Mouse (Mus musculus) CH12.LX (cell line): ENCODE data around the gene Aldh1a7. TPM values are rescaled to one million over a fixed set of nuclear protein-coding genes. Genes with fewer than 3 reads are reported as not detected.

Experiments
- DNase-seq: peaks from one replicate; pipeline ENCODE4 v3.0.0-alpha.2; 2013; ENCODE audit errors: extremely low read depth
- H3K27ac ChIP-seq: 2 replicates; pipeline ENCODE4 v1.5.1; 2012; ENCODE audit warnings: low read depth, mild to moderate bottlenecking, control low read depth, moderate library complexity; ENCODE audit not compliant: insufficient read depth
- H3K27me3 ChIP-seq: replicated peaks from 2 replicates; pipeline ENCODE3; 2012; ENCODE audit warnings: inconsistent platforms
- H3K36me3 ChIP-seq, 2 experiments: replicated peaks in 1 of 2; 2 replicates each; pipeline versions ENCODE3 to v1.6.1; 2012; ENCODE audit warnings: inconsistent platforms in 1 of 2, low read length in 1 of 2, mild to moderate bottlenecking in 1 of 2, mixed read lengths in 1 of 2, moderate library complexity in 1 of 2; ENCODE audit not compliant: control insufficient read depth in 1 of 2, insufficient read depth in 1 of 2
- H3K4me1 ChIP-seq, 2 experiments: 2 replicates each; pipeline ENCODE4 v1.6.1; 2012; ENCODE audit warnings: inconsistent platforms in 1 of 2, moderate library complexity in 1 of 2; ENCODE audit not compliant: insufficient read depth in 2 of 2, control insufficient read depth in 1 of 2
- H3K4me2 ChIP-seq: 2 replicates; pipeline ENCODE4 v1.6.1; 2012; ENCODE audit warnings: low read depth, mild to moderate bottlenecking, control low read depth; ENCODE audit not compliant: poor library complexity, insufficient read depth, severe bottlenecking
- H3K4me3 ChIP-seq, 3 experiments: fragments of 150-350 bp in 1 of 3; sonication (generic) in 1 of 3; replicated peaks in 1 of 3; 2 replicates each; pipeline versions ENCODE3 to v1.5.1; 2011 to 2012; ENCODE audit warnings: low read depth in 2 of 3, low read length in 2 of 3, mild to moderate bottlenecking in 2 of 3, moderate library complexity in 2 of 3, control low read depth in 1 of 3, improper control_type of control experiment in 1 of 3, inconsistent platforms in 1 of 3, mixed read lengths in 1 of 3; ENCODE audit not compliant: poor library complexity in 1 of 3
- H3K79me2 ChIP-seq: replicated peaks from 2 replicates; pipeline ENCODE4 v1.6.1; 2012; ENCODE audit warnings: mild to moderate bottlenecking, moderate library complexity; ENCODE audit not compliant: control insufficient read depth, poor library complexity, insufficient read depth, severe bottlenecking; ENCODE audit errors: extremely low read depth
- H3K9ac ChIP-seq: 2 replicates; pipeline ENCODE4 v1.6.1; 2012; ENCODE audit warnings: low read depth, mild to moderate bottlenecking, control low read depth, moderate library complexity; ENCODE audit not compliant: insufficient read depth
- H3K9me3 ChIP-seq: replicated peaks from 2 replicates; pipeline ENCODE3; 2012; ENCODE audit warnings: low read length, inconsistent platforms, mixed read lengths
- CHD1 ChIP-seq: IDR thresholded peaks from 2 replicates; pipeline ENCODE4 v1.6.1; 2012; ENCODE audit warnings: low read depth, low read length, improper control_type of control experiment, inconsistent platforms
- CTCF ChIP-seq, 2 experiments: IDR thresholded peaks in 1 of 2; conservative IDR thresholded peaks in 1 of 2; 2 replicates each; pipeline ENCODE4 v1.5.1; 2011 to 2012; ENCODE audit warnings: low read depth in 2 of 2, low read length in 2 of 2, improper control_type of control experiment in 1 of 2, inconsistent platforms in 1 of 2, mild to moderate bottlenecking in 1 of 2, moderate library complexity in 1 of 2
- ELF1 ChIP-seq: IDR thresholded peaks from 2 replicates; pipeline ENCODE4 v1.6.1; 2014; ENCODE audit warnings: low read depth, mild to moderate bottlenecking, inconsistent platforms, low read length, improper control_type of control experiment
- GABPA ChIP-seq: IDR thresholded peaks from 2 replicates; pipeline ENCODE4 v1.6.1; 2012; ENCODE audit warnings: low read depth, low read length, improper control_type of control experiment, inconsistent platforms; ENCODE audit not compliant: insufficient replicate concordance
- JUN ChIP-seq: IDR thresholded peaks from 2 replicates; pipeline ENCODE4 v1.6.1; 2011; ENCODE audit warnings: low read depth, mild to moderate bottlenecking, low read length, improper control_type of control experiment, moderate library complexity; ENCODE audit not compliant: insufficient read depth
- KAT2A ChIP-seq: IDR thresholded peaks from 2 replicates; pipeline ENCODE4 v1.6.1; 2012; ENCODE audit warnings: low read length, improper control_type of control experiment, inconsistent platforms; ENCODE audit not compliant: insufficient replicate concordance
- MAFK ChIP-seq: IDR thresholded peaks from 2 replicates; pipeline ENCODE4 v1.6.1; 2011; ENCODE audit warnings: low read length, improper control_type of control experiment; ENCODE audit not compliant: insufficient replicate concordance
- MAX ChIP-seq: IDR thresholded peaks from 2 replicates; pipeline ENCODE4 v1.6.1; 2011; ENCODE audit warnings: low read length, improper control_type of control experiment
- MAZ ChIP-seq: IDR thresholded peaks from 2 replicates; pipeline ENCODE4 v1.6.1; 2012; ENCODE audit warnings: low read depth, mild to moderate bottlenecking, inconsistent platforms, low read length, improper control_type of control experiment, moderate library complexity
- MEF2A ChIP-seq: IDR thresholded peaks from 2 replicates; pipeline ENCODE4 v1.6.1; 2014; ENCODE audit warnings: low read depth, mild to moderate bottlenecking, inconsistent platforms, low read length, improper control_type of control experiment, borderline replicate concordance
- MYC ChIP-seq: IDR thresholded peaks from 2 replicates; pipeline ENCODE4 v1.6.1; 2011; ENCODE audit warnings: low read depth, mild to moderate bottlenecking, improper control_type of control experiment, low read length
- NRF1 ChIP-seq: IDR thresholded peaks from 2 replicates; pipeline ENCODE4 v1.6.1; 2014; ENCODE audit warnings: low read depth, mild to moderate bottlenecking, inconsistent platforms, low read length, improper control_type of control experiment, moderate library complexity
- RAD21 ChIP-seq: IDR thresholded peaks from 2 replicates; pipeline ENCODE4 v1.6.1; 2011; ENCODE audit warnings: low read depth, mild to moderate bottlenecking, low read length, improper control_type of control experiment, moderate library complexity
- RCOR1 ChIP-seq: conservative IDR thresholded peaks from 2 replicates; pipeline ENCODE4 v1.6.1; 2012; ENCODE audit warnings: low read depth, mild to moderate bottlenecking, inconsistent platforms, low read length, improper control_type of control experiment
- SMC3 ChIP-seq: IDR thresholded peaks from 2 replicates; pipeline ENCODE4 v1.6.1; 2011; ENCODE audit warnings: low read depth, low read length, improper control_type of control experiment
- TCF12 ChIP-seq: IDR thresholded peaks from 2 replicates; pipeline ENCODE4 v1.6.1; 2014; ENCODE audit warnings: low read depth, mild to moderate bottlenecking, inconsistent platforms, low read length, improper control_type of control experiment
- USF2 ChIP-seq: conservative IDR thresholded peaks from 2 replicates; pipeline ENCODE4 v1.6.1; 2011; ENCODE audit warnings: low read depth, low read length, improper control_type of control experiment
- ZC3H11A ChIP-seq: IDR thresholded peaks from 2 replicates; pipeline ENCODE4 v1.6.1; 2012; ENCODE audit warnings: low read depth, mild to moderate bottlenecking, inconsistent platforms, low read length, improper control_type of control experiment
- ZKSCAN1 ChIP-seq: IDR thresholded peaks from 2 replicates; pipeline ENCODE4 v1.6.1; 2012; ENCODE audit warnings: low read depth, inconsistent platforms, low read length, improper control_type of control experiment, borderline replicate concordance
- ZNF384 ChIP-seq: IDR thresholded peaks from 2 replicates; pipeline ENCODE4 v1.6.1; 2012; ENCODE audit warnings: low read depth, low read length, improper control_type of control experiment, inconsistent platforms
- dilution Hi-C: fragments of 300-500 bp; cut with MboI; formaldehyde crosslinking; loops from 2 replicates; pipeline ENCODE4 v1.14.3; 2020; ENCODE audit warnings: low sequenced_read_pairs; ENCODE audit not compliant: extremely low pct_unique_long_range_greater_than_20kb, extremely low pct_ligation_motif_present
- in situ Hi-C: fragments of 300-500 bp; cut with MboI; formaldehyde crosslinking; loops from 3 replicates; pipeline ENCODE4 v1.14.3; 2019; ENCODE audit warnings: low sequenced_read_pairs, low pct_ligation_motif_present, low pct_unique_long_range_greater_than_20kb, mixed read lengths
- polyA plus RNA-seq: library from polyadenylated mRNA; unstranded; fragments of >175 nt; gene quantifications from 2 replicates; pipeline ENCODE4 v1.2.1, GENCODE M21; 2012; ENCODE audit warnings: low read depth; ENCODE audit not compliant: insufficient read length
- total RNA-seq, 2 experiments: library from RNA; depleted of rRNA; stranded (reverse); fragments of 300-350 nt in 1 of 2; fragments of >200 nt in 1 of 2; gene quantifications; 2 replicates each; pipeline ENCODE4 v1.2.3; 2012 to 2014

The Aldh1a7 gene
- total and polyA plus RNA-seq, 3 experiments = 0.47 to 2.3 (median 1.2) TPM

DNA sequence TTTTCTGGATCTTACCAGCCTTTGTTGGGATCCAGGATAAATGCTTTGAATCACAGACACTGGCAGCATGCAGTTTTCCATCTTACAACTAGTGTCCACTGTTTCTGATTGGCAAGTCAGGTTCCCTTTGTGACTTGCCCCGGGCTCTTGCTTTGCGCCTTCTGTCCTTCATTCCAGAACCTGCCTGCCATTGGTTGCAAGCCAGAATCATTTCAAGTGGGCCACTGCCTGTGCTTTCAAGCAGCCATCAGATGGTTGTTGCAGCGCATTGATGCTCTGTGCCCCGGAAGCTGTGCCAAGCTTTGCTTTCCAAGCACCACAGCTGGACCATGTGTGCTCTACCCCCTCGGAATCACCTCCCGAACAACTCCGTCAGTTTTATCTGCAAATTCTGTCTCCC, 46.6 kb upstream of the Aldh1a7 start:
- H3K36me3 ChIP-seq = no peaks in the 10 kb centered on the region
- H3K27ac ChIP-seq = no peak overlapping the region
- no peak for TF ChIP-seq ELF1
- no peak for TF ChIP-seq GABPA
- no peak for TF ChIP-seq MAFK
- TF ChIP-seq JUN = no peak
- TF ChIP-seq MAZ = no peak
- no peak for TF ChIP-seq MAX
- TF ChIP-seq CHD1 = no peak
- TF ChIP-seq ZNF384 = no peak
- TF ChIP-seq USF2 = no peak
- TF ChIP-seq MEF2A = no peak
- no peak for TF ChIP-seq TCF12
- no peak for TF ChIP-seq NRF1
- no peak for TF ChIP-seq ZKSCAN1
- TF ChIP-seq KAT2A = no peak
- TF ChIP-seq, all 38 proteins: peak for 0
- H3K79me2 ChIP-seq = no peaks in the 10 kb centered on the region
- in situ Hi-C loops = loop anchor here (25.0 kb wide), 1 partner anchor 337 kb away; no protein-coding TSS in a partner anchor
- H3K9me3 ChIP-seq = no peaks in the 10 kb centered on the region
- no peak for DNase-seq
- dilution Hi-C loops = no loop called here
- no peak overlapping the region for H3K4me2 ChIP-seq
- H3K9ac ChIP-seq = no peak overlapping the region
- H3K4me3 ChIP-seq = no peak overlapping the region
- no peaks in the 10 kb centered on the region for H3K27me3 ChIP-seq
- peaks cover 0 to 16% of the 10 kb centered on the region in 2 experiments; a peak in 2 of 4 replicates for H3K4me1 ChIP-seq

DNA sequence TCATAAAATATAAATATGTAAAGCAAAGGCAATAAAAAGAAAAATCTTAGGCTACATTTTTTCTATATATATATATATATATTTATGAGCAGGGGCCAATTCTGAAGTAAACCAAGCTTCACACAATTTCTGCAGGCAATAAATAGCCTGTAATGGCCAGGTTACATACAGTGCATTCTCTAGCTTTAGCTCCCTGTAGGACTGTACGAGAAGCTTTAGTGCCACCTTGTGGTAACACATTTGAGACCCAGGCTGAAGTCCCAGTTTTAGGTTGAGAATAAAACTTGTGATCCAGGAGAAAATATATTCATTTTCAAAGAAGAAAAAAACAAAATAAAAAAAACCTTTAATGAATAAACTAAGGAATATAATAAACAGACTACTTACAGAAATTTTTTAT, 36.9 kb upstream of the Aldh1a7 start:
- in situ Hi-C loops = loop anchor here (25.0 kb wide), 1 partner anchor 327 kb away; no protein-coding TSS in a partner anchor
- peak; percentile 52 for DNase-seq

More for the DNA sequence above, 36.9 kb upstream of the Aldh1a7 start:
- no peaks in the 10 kb centered on the region for H3K79me2 ChIP-seq
- no peak overlapping the region for H3K9ac ChIP-seq
- no peaks in the 10 kb centered on the region for H3K4me1 ChIP-seq
- H3K4me2 ChIP-seq = no peak overlapping the region
- peak in 1 of 2 experiments; percentile 79; a peak in 2 of 4 replicates for TF ChIP-seq CTCF (conservative IDR thresholded peaks at IDR 0.05 in 1 of 2, IDR thresholded peaks at IDR 0.05 in 1 of 2; ENCODE audit: low read depth in 2 of 2, low read length in 2 of 2)
- peak; percentile 75 for TF ChIP-seq RAD21
- peak; percentile 77 for TF ChIP-seq SMC3
- peak; percentile 17; the same call in 1 of the 2 replicates for TF ChIP-seq ZC3H11A
- no peak for TF ChIP-seq MYC
- no peak for TF ChIP-seq RCOR1
- TF ChIP-seq, all 38 proteins: peak for 4
- no peaks in the 10 kb centered on the region for H3K36me3 ChIP-seq
- no peaks in the 10 kb centered on the region for H3K27me3 ChIP-seq
- dilution Hi-C loops = no loop called here
- H3K27ac ChIP-seq = no peak overlapping the region
- H3K9me3 ChIP-seq = no peaks in the 10 kb centered on the region
- no peak overlapping the region for H3K4me3 ChIP-seq
